Comparison of ENCODE assay signal across 26 mouse cellular contexts in the genomic region with DNA sequence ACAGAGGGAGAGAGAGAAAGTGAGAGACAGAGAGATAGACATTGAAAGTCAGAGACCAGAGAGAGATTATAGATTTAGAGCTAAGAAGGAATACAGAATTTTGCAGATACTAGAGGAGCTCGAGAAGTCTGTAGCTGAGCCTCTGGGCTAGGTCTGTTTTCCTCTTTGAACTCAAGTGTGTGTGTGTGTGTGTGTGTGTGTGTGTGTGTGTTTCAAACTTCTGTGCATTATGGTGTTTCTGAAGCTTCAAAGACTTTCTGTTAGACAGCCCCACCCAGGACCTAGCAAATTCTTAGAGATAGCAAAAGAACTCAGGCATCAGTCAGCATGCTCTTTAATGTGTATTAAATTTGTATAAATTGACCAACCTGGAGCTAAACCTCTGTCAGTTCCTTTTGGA. TPM values are rescaled to one million over a fixed set of nuclear protein-coding genes. Genes with fewer than 3 reads are reported as not detected.
DNase-seq lines count a peak whose midpoint lies in the region; ATAC-seq and TF ChIP-seq lines count a peak whose summit lies in the region.
"Had no signal": no experiment of that assay in that cellular context is flagged by ENCODE, and none has a peak within 500 bp of the region (broad histone marks: within the 10 kb centered on the region; RNA-seq: fewer than 3 reads in every experiment).

No protein-coding gene starts in this region.

- H3K4me1 ChIP-seq in thymus, adult 2 months (replicated peaks; ENCODE audit: control insufficient read depth, insufficient read depth, low read length) = no peaks in the 10 kb centered on the region
- H3K4me1 ChIP-seq: embryonic facial prominence, embryonic 15.5 days; forebrain, embryonic 12.5 days had no signal

- WGBS in thymus, adult 2 months = 56% methylated on average over 1 of the region's 1 CpGs

- DNase-seq in CD4-positive helper T cell, adult 2 months (ENCODE audit: low read depth, low spot score) = peak; percentile 75
- peak; percentile 80 for DNase-seq in naive thymus-derived CD4-positive, alpha-beta T cell, adult 2 months (ENCODE audit: low read depth)
- no peak for DNase-seq in adrenal gland, adult (ENCODE audit: inconsistent age in 2 of 2, low spot score in 1 of 2)
- DNase-seq in thymus, adult 2 months = no peak
- DNase-seq: adrenal gland, adult 2 months; adrenal gland, postnatal 10 days; adrenal gland, postnatal 25 days; B cell, adult 2 months; cerebellum, adult 11 months; cerebellum, adult 18-20 months; cerebellum, adult 8-10 months; cerebellum, adult 9-11 months; cerebellum, postnatal 14 days; cerebellum, postnatal 36 days; embryo, embryonic 11 days had no signal

- no peak for TF ChIP-seq POLR2A in thymus, adult 2 months (IDR thresholded peaks at IDR 0.05; ENCODE audit: control insufficient read depth, extremely low read depth, insufficient read depth, low read length, poor library complexity)

- H3K36me3 ChIP-seq in thymus, adult 2 months (ENCODE audit: control insufficient read depth, insufficient read depth, low read length) = no peaks in the 10 kb centered on the region
- H3K36me3 ChIP-seq: embryonic facial prominence, embryonic 13.5 days; embryonic facial prominence, embryonic 15.5 days; forebrain, embryonic 10.5 days; forebrain, embryonic 12.5 days had no signal

- no peak overlapping the region for H3K4me3 ChIP-seq in thymus, adult 2 months (ENCODE audit: control insufficient read depth, insufficient read depth, low read length)
- H3K4me3 ChIP-seq: embryonic facial prominence, embryonic 13.5 days; embryonic facial prominence, embryonic 15.5 days; erythroblast, embryonic 14.5 days; forebrain, embryonic 10.5 days; forebrain, embryonic 12.5 days had no signal

- no peak for TF ChIP-seq CTCF in thymus, adult 2 months (IDR thresholded peaks at IDR 0.05; ENCODE audit: borderline replicate concordance, control insufficient read depth, extremely low read depth, insufficient read depth, low read length, poor library complexity)

- H3K27ac ChIP-seq in thymus, adult 2 months (ENCODE audit: control insufficient read depth, insufficient read depth, low read length) = no peak overlapping the region
- H3K27ac ChIP-seq: embryonic facial prominence, embryonic 13.5 days; embryonic facial prominence, embryonic 15.5 days; forebrain, embryonic 10.5 days; forebrain, embryonic 12.5 days had no signal

- no peaks in the 10 kb centered on the region for H3K27me3 ChIP-seq in thymus, adult 2 months (ENCODE audit: control insufficient read depth, insufficient read depth, low read length)
- H3K27me3 ChIP-seq: embryonic facial prominence, embryonic 13.5 days; embryonic facial prominence, embryonic 15.5 days; forebrain, embryonic 12.5 days had no signal

- peak; percentile 43 for ATAC-seq in CD4-positive, CD25-positive, alpha-beta regulatory T cell, adult 4 months
- ATAC-seq: activated CD4-positive, CD25-positive, alpha-beta regulatory T cell, adult 4 months; forebrain, embryonic 14.5 days; forebrain, embryonic 16.5 days had no signal

RNA-seq across cellular contexts. Expression of a gene that starts 6.2 kb away (rescaled TPM):
- polyA plus RNA-seq in CD4-positive, CD25-positive, alpha-beta regulatory T cell, adult 4 months (2017; shearing (Covaris generic)) = 10 to 100 TPM; 45.9 to 50.4 TPM
- polyA plus RNA-seq in thymus, adult 2 months (2012; rRNA removed) = 122 and 168 TPM in 2 replicates

RNA-seq across cellular contexts. Expression of a gene that starts 14.0 kb away (rescaled TPM):
- polyA plus RNA-seq in CD4-positive, CD25-positive, alpha-beta regulatory T cell, adult 4 months (2017; shearing (Covaris generic)) = 10 to 100 TPM; 91.5 to 96.5 TPM
- 261 and 301 TPM in 2 replicates for polyA plus RNA-seq in thymus, adult 2 months (2012; rRNA removed)

RNA-seq across cellular contexts. Expression of a gene that starts 14.4 kb away (rescaled TPM):
- polyA plus RNA-seq in CD4-positive, CD25-positive, alpha-beta regulatory T cell, adult 4 months (2017; shearing (Covaris generic)) = not detected
- polyA plus RNA-seq in thymus, adult 2 months (2012; rRNA removed) = 0.29 and 0.69 TPM in 2 replicates
- polyA plus RNA-seq: activated CD4-positive, CD25-positive, alpha-beta regulatory T cell, adult 4 months; brain, embryonic 14.5 days; embryonic facial prominence, embryonic 13.5 days; erythroblast, embryonic 14.5 days; frontal cortex, adult 2 months had no signal

RNA-seq across cellular contexts. Expression of a gene that starts 24.5 kb away (rescaled TPM):
- 1 to 10 TPM; 4.6 to 6.7 TPM for polyA plus RNA-seq in CD4-positive, CD25-positive, alpha-beta regulatory T cell, adult 4 months (2017; shearing (Covaris generic))
- 88.5 and 90.3 TPM in 2 replicates for polyA plus RNA-seq in thymus, adult 2 months (2012; rRNA removed)

RNA-seq across cellular contexts. Expression of a gene that starts 24.9 kb away (rescaled TPM):
- 10 to 100 TPM; 28.0 to 30.7 TPM for polyA plus RNA-seq in CD4-positive, CD25-positive, alpha-beta regulatory T cell, adult 4 months (2017; shearing (Covaris generic))
- 48.1 and 56.2 TPM in 2 replicates for polyA plus RNA-seq in thymus, adult 2 months (2012; rRNA removed)

Comparison
In these comparisons a context has a peak if more than half of its experiments do, and no peak if none do; other contexts are left out.
1. DNase-seq: peak in CD4-positive helper T cell, adult 2 months (single experiment) and naive thymus-derived CD4-positive, alpha-beta T cell, adult 2 months (single experiment); none in adrenal gland, adult (0 of 2) and thymus, adult 2 months (single experiment).